In genomic region chr17:47450239-47450638, GRCm38 (mm10) we compare ENCODE assay signal across 17 mouse cellular contexts. TPM values are rescaled to one million over a fixed set of nuclear protein-coding genes. Genes with fewer than 3 reads are reported as not detected.
A peak's percentile ranks its signal among the peaks of the same experiment; 100 is the strongest.
DNase-seq lines count a peak whose midpoint lies in the region; ATAC-seq and TF ChIP-seq lines count a peak whose summit lies in the region.
"Had no signal": no experiment of that assay in that cellular context is flagged by ENCODE, and none has a peak within 500 bp of the region (broad histone marks: within the 10 kb centered on the region; RNA-seq: fewer than 3 reads in every experiment).

No protein-coding gene starts in this region.

- H3K4me1 ChIP-seq in heart, embryonic 10.5 days: peaks cover 86% of the 10 kb centered on the region
- H3K4me1 ChIP-seq in kidney, postnatal 0 days (replicated peaks; ENCODE audit: insufficient read depth, low read length): peaks cover 23% of the 10 kb centered on the region
- peaks cover 2% of the 10 kb centered on the region for H3K4me1 ChIP-seq in embryonic facial prominence, embryonic 11.5 days (ENCODE audit: control insufficient read depth, insufficient read depth, low read length)
- H3K4me1 ChIP-seq in limb, embryonic 15.5 days: peaks cover 28% of the 10 kb centered on the region
- H3K4me1 ChIP-seq: midbrain, embryonic 13.5 days had no signal

- whole genome bisulfite sequencing in heart, embryonic 10.5 days: 13% methylated on average over 7 of the region's 7 CpGs
- 40% methylated on average over 7 of the region's 7 CpGs for WGBS in kidney, postnatal 0 days
- 33% methylated on average over 7 of the region's 7 CpGs for WGBS in embryonic facial prominence, embryonic 11.5 days
- 25% methylated on average over 7 of the region's 7 CpGs for WGBS in limb, embryonic 15.5 days

- H3K9ac ChIP-seq in kidney, postnatal 0 days (ENCODE audit: low read depth, low read length): no peak overlapping the region
- H3K9ac ChIP-seq in embryonic facial prominence, embryonic 11.5 days (replicated peaks; ENCODE audit: low read length): no peak overlapping the region
- no peak overlapping the region for H3K9ac ChIP-seq in limb, embryonic 15.5 days
- H3K9ac ChIP-seq: limb, embryonic 12.5 days; midbrain, embryonic 13.5 days; neural tube, embryonic 12.5 days had no signal

- H3K27ac ChIP-seq in heart, embryonic 10.5 days: peak overlapping the region; percentile 90
- H3K27ac ChIP-seq in kidney, postnatal 0 days: peak overlapping the region; percentile 32
- no peak overlapping the region for H3K27ac ChIP-seq in embryonic facial prominence, embryonic 11.5 days (replicated peaks; ENCODE audit: low read depth, low read length)
- H3K27ac ChIP-seq in limb, embryonic 15.5 days: peak overlapping the region; percentile 51
- H3K27ac ChIP-seq: hindbrain, postnatal 0 days; limb, embryonic 12.5 days; midbrain, embryonic 13.5 days; neural tube, embryonic 12.5 days had no signal

- H3K36me3 ChIP-seq in heart, embryonic 10.5 days: 0 out of 2 replicates have a peak, but pooled peaks cover 3% of the 10 kb centered on the region
- H3K36me3 ChIP-seq in kidney, postnatal 0 days (ENCODE audit: insufficient read depth, low read length): no peaks in the 10 kb centered on the region
- H3K36me3 ChIP-seq in embryonic facial prominence, embryonic 11.5 days (replicated peaks; ENCODE audit: control insufficient read depth, insufficient read depth, low read depth, low read length): no peaks in the 10 kb centered on the region
- no peaks in the 10 kb centered on the region for H3K36me3 ChIP-seq in limb, embryonic 15.5 days
- H3K36me3 ChIP-seq: limb, embryonic 12.5 days; midbrain, embryonic 13.5 days; neural tube, embryonic 12.5 days had no signal

- H3K9me3 ChIP-seq in heart, embryonic 10.5 days: no peaks in the 10 kb centered on the region
- H3K9me3 ChIP-seq in kidney, postnatal 0 days (replicated peaks; ENCODE audit: low read length): no peaks in the 10 kb centered on the region
- H3K9me3 ChIP-seq in embryonic facial prominence, embryonic 11.5 days (replicated peaks; ENCODE audit: control insufficient read depth, low read length): no peaks in the 10 kb centered on the region
- H3K9me3 ChIP-seq in limb, embryonic 15.5 days: no peaks in the 10 kb centered on the region
- H3K9me3 ChIP-seq: limb, embryonic 12.5 days; midbrain, embryonic 13.5 days; neural tube, embryonic 12.5 days had no signal

- TF ChIP-seq CTCF in kidney, postnatal 0 days (IDR thresholded peaks at IDR 0.05; ENCODE audit: low read depth): peak; percentile 18; the same call in 1 of the 2 replicates

- H3K4me3 ChIP-seq in heart, embryonic 10.5 days: no peak overlapping the region
- no peak overlapping the region for H3K4me3 ChIP-seq in kidney, postnatal 0 days (replicated peaks; ENCODE audit: low read depth, low read length)
- no peak overlapping the region for H3K4me3 ChIP-seq in embryonic facial prominence, embryonic 11.5 days (ENCODE audit: low read depth, low read length)
- no peak overlapping the region for H3K4me3 ChIP-seq in limb, embryonic 15.5 days
- H3K4me3 ChIP-seq: limb, embryonic 12.5 days; midbrain, embryonic 13.5 days; neural tube, embryonic 12.5 days had no signal

- DNase-seq in heart, embryonic 10.5 days (ENCODE audit: low spot score): peak; percentile 93
- DNase-seq in heart, adult 18-20 months: no peak
- peak; percentile 64 for DNase-seq in kidney, postnatal 0 days (ENCODE audit: low spot score)
- no peak for DNase-seq in kidney, adult 8-10 months
- DNase-seq in embryonic facial prominence, embryonic 11.5 days (ENCODE audit: low spot score): no peak
- DNase-seq in adrenal gland, postnatal 36 days: no peak
- no peak for DNase-seq in MN1 (ENCODE audit: low spot score)
- DNase-seq: adrenal gland, postnatal 14 days; lung, postnatal 10 days; thymus, postnatal 4 days had no signal

- H3K4me2 ChIP-seq in kidney, postnatal 0 days (ENCODE audit: low read length): no peak overlapping the region
- H3K4me2 ChIP-seq in embryonic facial prominence, embryonic 11.5 days (ENCODE audit: low read depth, low read length): no peak overlapping the region
- no peak overlapping the region for H3K4me2 ChIP-seq in limb, embryonic 15.5 days
- H3K4me2 ChIP-seq: limb, embryonic 12.5 days; midbrain, embryonic 13.5 days; neural tube, embryonic 12.5 days had no signal

- 0 out of 2 replicates have a peak, but pooled peaks have one; percentile 40 for ATAC-seq in kidney, postnatal 0 days (replicated peaks; ENCODE audit: low FRiP score, low read depth)
- ATAC-seq in embryonic facial prominence, embryonic 11.5 days (replicated peaks; ENCODE audit: insufficient number of reproducible peaks, low FRiP score, low TSS enrichment, low read depth): 0 out of 2 replicates have a peak, but pooled peaks have one; percentile 41
- ATAC-seq in limb, embryonic 15.5 days (ENCODE audit: insufficient number of reproducible peaks, low FRiP score, low TSS enrichment, low read depth): 0 out of 2 replicates have a peak, but pooled peaks have one; percentile 37
- ATAC-seq: hindbrain, postnatal 0 days; midbrain, embryonic 13.5 days had no signal

- no peaks in the 10 kb centered on the region; the same call in 1 of the 2 replicates for H3K27me3 ChIP-seq in heart, embryonic 10.5 days (ENCODE audit: insufficient read depth, poor library complexity, severe bottlenecking)
- H3K27me3 ChIP-seq in kidney, postnatal 0 days (ENCODE audit: insufficient read depth, low read length): no peaks in the 10 kb centered on the region
- no peaks in the 10 kb centered on the region for H3K27me3 ChIP-seq in embryonic facial prominence, embryonic 11.5 days (ENCODE audit: control insufficient read depth, insufficient read depth, low read length)
- H3K27me3 ChIP-seq in limb, embryonic 15.5 days: no peaks in the 10 kb centered on the region
- H3K27me3 ChIP-seq: limb, embryonic 12.5 days; midbrain, embryonic 13.5 days; neural tube, embryonic 12.5 days had no signal

RNA-seq across cellular contexts. Expression of gene 1700001C19Rik, which starts 13.1 kb away (rescaled TPM):
- 0.63 and 1.3 TPM in 2 replicates for polyA plus RNA-seq in heart, embryonic 10.5 days (2016; fragmentation: Nextera tagmentation; extraction: Ambion mirVana)
- total RNA-seq in heart, adult 18-20 months (2021): not detected
- polyA plus RNA-seq in kidney, postnatal 0 days (2015; fragmentation: Nextera tagmentation; extraction: Ambion mirVana): 0.45 and 0.47 TPM in 2 replicates
- 0.25 and 0.66 TPM in 2 replicates for polyA plus RNA-seq in embryonic facial prominence, embryonic 11.5 days (2014; fragmentation: Nextera tagmentation; extraction: Ambion mirVana)
- polyA plus RNA-seq in limb, embryonic 15.5 days (2015; fragmentation: Nextera tagmentation; extraction: Ambion mirVana): 0.17 and 0.19 TPM in 2 replicates
- total RNA-seq in adrenal gland, postnatal 36 days (2021): not detected
- total RNA-seq: gastrocnemius, adult 8-10 months had no signal
- polyA plus RNA-seq: C2C12 had no signal

RNA-seq across cellular contexts. Expression of gene AI661453, which starts 13.8 kb away (rescaled TPM):
- 0.99 and 1.1 TPM in 2 replicates for polyA plus RNA-seq in heart, embryonic 10.5 days (2016; fragmentation: Nextera tagmentation; extraction: Ambion mirVana)
- total RNA-seq in heart, adult 18-20 months (2021): 1 to 10 TPM; 1.3 to 2.1 TPM
- polyA plus RNA-seq in kidney, postnatal 0 days (2015; fragmentation: Nextera tagmentation; extraction: Ambion mirVana): 2.2 and 2.4 TPM in 2 replicates
- 0.43 and 0.93 TPM in 2 replicates for polyA plus RNA-seq in embryonic facial prominence, embryonic 11.5 days (2014; fragmentation: Nextera tagmentation; extraction: Ambion mirVana)
- 3.9 and 5.1 TPM in 2 replicates for polyA plus RNA-seq in limb, embryonic 15.5 days (2015; fragmentation: Nextera tagmentation; extraction: Ambion mirVana)
- under 1 TPM; 0.23 to 0.60 TPM for total RNA-seq in adrenal gland, postnatal 36 days (2021)

RNA-seq across cellular contexts. Expression of gene Guca1a, which starts 49.9 kb away (rescaled TPM):
- 2.3 and 3.6 TPM in 2 replicates for polyA plus RNA-seq in heart, embryonic 10.5 days (2016; fragmentation: Nextera tagmentation; extraction: Ambion mirVana)
- under 1 TPM in 1 of 2 experiments, not detected in 1; 0.42 TPM for total RNA-seq in heart, adult 18-20 months (2021)
- polyA plus RNA-seq in kidney, postnatal 0 days (2015; fragmentation: Nextera tagmentation; extraction: Ambion mirVana): 3.9 and 4.5 TPM in 2 replicates
- polyA plus RNA-seq in embryonic facial prominence, embryonic 11.5 days (2014; fragmentation: Nextera tagmentation; extraction: Ambion mirVana): 0.83 and 0.84 TPM in 2 replicates
- 5.9 and 6.2 TPM in 2 replicates for polyA plus RNA-seq in limb, embryonic 15.5 days (2015; fragmentation: Nextera tagmentation; extraction: Ambion mirVana)
- total RNA-seq in adrenal gland, postnatal 36 days (2021): 1 to 10 TPM; 1.2 to 1.7 TPM

RNA-seq across cellular contexts. Expression of gene Taf8, which starts 51.9 kb away (rescaled TPM):
- polyA plus RNA-seq in heart, embryonic 10.5 days (2016; fragmentation: Nextera tagmentation; extraction: Ambion mirVana): 23.0 and 28.5 TPM in 2 replicates
- total RNA-seq in heart, adult 18-20 months (2021): 10 to 100 TPM; 10.2 to 10.4 TPM
- polyA plus RNA-seq in kidney, postnatal 0 days (2015; fragmentation: Nextera tagmentation; extraction: Ambion mirVana): 21.4 and 24.9 TPM in 2 replicates
- 27.6 and 29.4 TPM in 2 replicates for polyA plus RNA-seq in embryonic facial prominence, embryonic 11.5 days (2014; fragmentation: Nextera tagmentation; extraction: Ambion mirVana)
- polyA plus RNA-seq in limb, embryonic 15.5 days (2015; fragmentation: Nextera tagmentation; extraction: Ambion mirVana): 28.2 and 28.9 TPM in 2 replicates
- 10 to 100 TPM; 18.5 to 21.2 TPM for total RNA-seq in adrenal gland, postnatal 36 days (2021)

RNA-seq across cellular contexts. Expression of gene Ccnd3, which starts 54.6 kb away (rescaled TPM):
- polyA plus RNA-seq in heart, embryonic 10.5 days (2016; fragmentation: Nextera tagmentation; extraction: Ambion mirVana): 552 and 644 TPM in 2 replicates
- 10 to 100 TPM; 83.3 to 87.1 TPM for total RNA-seq in heart, adult 18-20 months (2021)
- 199 and 202 TPM in 2 replicates for polyA plus RNA-seq in kidney, postnatal 0 days (2015; fragmentation: Nextera tagmentation; extraction: Ambion mirVana)
- polyA plus RNA-seq in embryonic facial prominence, embryonic 11.5 days (2014; fragmentation: Nextera tagmentation; extraction: Ambion mirVana): 291 and 294 TPM in 2 replicates
- 499 and 569 TPM in 2 replicates for polyA plus RNA-seq in limb, embryonic 15.5 days (2015; fragmentation: Nextera tagmentation; extraction: Ambion mirVana)
- total RNA-seq in adrenal gland, postnatal 36 days (2021): 100 to 1,000 TPM; 408 to 430 TPM

Comparison
In these comparisons a context has a peak if more than half of its experiments do, and no peak if none do; other contexts are left out.
1. DNase-seq: peak in heart, embryonic 10.5 days (single experiment) and kidney, postnatal 0 days (single experiment); none in heart, adult 18-20 months (0 of 2), kidney, adult 8-10 months (0 of 2), embryonic facial prominence, embryonic 11.5 days (single experiment), adrenal gland, postnatal 36 days (0 of 2) and MN1 (single experiment).
2. Peak in every context shown above with its lines, with median percentiles within 50 percentile points of each other: ATAC-seq.